Mouse (Mus musculus) thymus, adult 2 months (tissue): ENCODE data around the gene Gm10260. TPM values are rescaled to one million over a fixed set of nuclear protein-coding genes. Genes with fewer than 3 reads are reported as not detected.

Source experiments
- DNase-seq: peaks from one replicate; pipeline ENCODE4 v3.0.0; 2021
- H3K27ac ChIP-seq: fragments of 200-500 bp; 2 replicates; pipeline ENCODE4 v1.5.1; 2012; ENCODE audit warnings: low read length, control low read depth; ENCODE audit not compliant: control insufficient read depth, insufficient read depth
- H3K27me3 ChIP-seq: fragments of 200-500 bp; 2 replicates; pipeline ENCODE4 v1.6.1; 2012; ENCODE audit warnings: mild to moderate bottlenecking, low read length, moderate library complexity, mixed read lengths; ENCODE audit not compliant: control insufficient read depth, insufficient read depth
- H3K36me3 ChIP-seq: fragments of 200-500 bp; 2 replicates; pipeline ENCODE4 v1.6.1; 2012; ENCODE audit warnings: mild to moderate bottlenecking, low read length, moderate library complexity; ENCODE audit not compliant: control insufficient read depth, insufficient read depth
- H3K4me1 ChIP-seq: fragments of 200-500 bp; replicated peaks from 2 replicates; pipeline ENCODE4 v1.6.1; 2012; ENCODE audit warnings: low read length; ENCODE audit not compliant: control insufficient read depth, insufficient read depth
- H3K4me3 ChIP-seq: fragments of 200-500 bp; 2 replicates; pipeline ENCODE4 v1.5.1; 2012; ENCODE audit warnings: mild to moderate bottlenecking, low read length, control low read depth, moderate library complexity; ENCODE audit not compliant: control insufficient read depth, insufficient read depth
- CTCF ChIP-seq: fragments of 200-500 bp; IDR thresholded peaks from 2 replicates; pipeline ENCODE4 v1.5.1; 2012; ENCODE audit warnings: mild to moderate bottlenecking, control low read depth, low read length, moderate library complexity, borderline replicate concordance; ENCODE audit not compliant: control insufficient read depth, poor library complexity, insufficient read depth; ENCODE audit errors: extremely low read depth
- POLR2A ChIP-seq: fragments of 200-500 bp; IDR thresholded peaks from 2 replicates; pipeline ENCODE4 v1.6.1; 2012; ENCODE audit warnings: mild to moderate bottlenecking, low read length, control low read depth, moderate library complexity; ENCODE audit not compliant: control insufficient read depth, poor library complexity, insufficient read depth; ENCODE audit errors: extremely low read depth
- WGBS: fragments of 180-500 bp; shearing (Covaris S2); methylation state at CpG from one replicate; pipeline ENCODE4 v1.1.7; 2018; 5-methylcytosine and 5-hydroxymethylcytosine counted together
- polyA plus RNA-seq: library from polyadenylated mRNA; depleted of rRNA; stranded (reverse); fragments of >200 nt; gene quantifications from 2 replicates; pipeline ENCODE4 v1.2.3, GENCODE M21; 2012

The Gm10260 gene
- polyA plus RNA-seq, 1 experiment: 2.4 TPM

- Histone ChIP-seq H3K36me3 (no peaks in the 10 kb centered on the region), H3K27ac (no peak overlapping the region), H3K27me3 (no peaks in the 10 kb centered on the region), H3K4me1 (no peaks in the 10 kb centered on the region), H3K4me3 (no peak overlapping the region)
- TF ChIP-seq POLR2A: no peak
- no peak for TF ChIP-seq CTCF
- 97% methylated on average over 3 of the region's 3 CpGs for WGBS
- DNase-seq: no peak
These were observed 8.4 kb upstream of the Gm10260 start for GRCm38 (mm10) chr13:97768803-97769202.

DNA sequence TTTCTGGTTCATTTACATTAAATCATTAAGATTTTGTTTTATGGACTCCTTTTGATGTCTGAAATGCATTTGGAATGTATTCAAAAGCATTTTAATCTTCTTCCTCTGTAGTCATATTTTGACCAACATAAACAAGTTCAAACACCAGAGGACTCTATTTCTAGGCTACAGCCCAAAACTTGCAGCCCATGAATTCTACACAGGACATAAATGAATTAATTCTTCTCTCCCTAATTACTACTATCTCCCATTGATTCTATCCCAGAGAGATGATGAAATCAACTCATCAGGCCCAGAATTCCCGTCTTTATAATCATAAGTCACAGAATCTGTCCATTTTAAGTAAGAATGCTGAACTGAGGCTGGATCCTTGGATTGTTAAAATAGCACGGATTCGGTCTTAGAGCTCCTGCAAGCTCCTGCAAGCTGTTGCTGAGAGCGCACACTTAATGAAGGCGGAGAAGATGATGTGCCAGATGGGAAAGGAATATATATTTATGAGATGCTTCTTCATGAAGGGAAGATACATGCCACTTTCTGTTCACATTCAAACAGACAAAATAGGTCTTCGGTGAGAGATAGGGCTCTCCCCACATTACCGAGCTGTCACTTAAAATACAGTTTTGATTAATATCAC is 7.7 kb upstream of the Gm10260 start:
- Histone ChIP-seq H3K27ac (no peak overlapping the region), H3K27me3 (no peaks in the 10 kb centered on the region), H3K36me3 (no peaks in the 10 kb centered on the region), H3K4me3 (no peak overlapping the region), H3K4me1 (no peaks in the 10 kb centered on the region)
- no peak for TF ChIP-seq CTCF
- TF ChIP-seq POLR2A: no peak
- DNase-seq: no peak
- 96% methylated on average over 7 of the region's 7 CpGs for WGBS

- H3K36me3 ChIP-seq: no peaks in the 10 kb centered on the region
- no peak for DNase-seq
- H3K27ac ChIP-seq: no peak overlapping the region
- no peak overlapping the region for H3K4me3 ChIP-seq
- no peak for TF ChIP-seq POLR2A
- no peak for TF ChIP-seq CTCF
- peaks cover 7% of the 10 kb centered on the region for H3K4me1 ChIP-seq
- 78% methylated on average over 3 of the region's 3 CpGs for WGBS
- no peaks in the 10 kb centered on the region for H3K27me3 ChIP-seq
These were observed 6.2 kb upstream of the Gm10260 start for GRCm38 (mm10) chr13:97766600-97766999.

GRCm38 (mm10) chr13:97765913-97766312 is 5.5 kb upstream of the Gm10260 start:
- DNase-seq: no peak
- TF ChIP-seq POLR2A (no peak), CTCF (no peak)
- H3K4me1 ChIP-seq: peaks cover 8% of the 10 kb centered on the region
- no peak overlapping the region for H3K4me3 ChIP-seq
- H3K27ac ChIP-seq: no peak overlapping the region
- no peaks in the 10 kb centered on the region for H3K27me3 ChIP-seq
- no peaks in the 10 kb centered on the region for H3K36me3 ChIP-seq
- 96% methylated on average over 2 of the region's 2 CpGs for WGBS

DNA sequence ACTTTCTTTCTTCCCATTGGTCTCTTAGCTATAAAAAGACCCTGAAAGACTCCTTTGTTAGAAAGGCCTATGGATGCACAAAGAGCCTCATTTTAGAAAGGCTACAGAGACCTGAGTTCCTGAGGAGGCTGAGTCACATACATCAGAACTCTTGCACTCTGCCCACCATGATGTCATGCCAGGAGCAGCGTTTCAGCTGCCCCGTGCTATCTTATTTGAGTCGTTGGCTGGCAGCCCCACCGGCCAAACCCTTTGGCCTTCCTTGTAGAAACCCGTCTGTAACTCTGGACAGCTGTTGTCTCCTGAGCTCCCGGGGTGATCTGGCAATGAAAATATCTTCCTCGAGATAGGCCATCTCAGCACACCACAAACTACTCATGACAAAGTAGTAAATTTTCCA is 3.6 kb upstream of the Gm10260 start:
- 92% methylated on average over 7 of the region's 7 CpGs for WGBS
- DNase-seq: no peak
- no peaks in the 10 kb centered on the region for H3K27me3 ChIP-seq
- no peak overlapping the region for H3K27ac ChIP-seq
- H3K4me3 ChIP-seq: no peak overlapping the region
- no peak for TF ChIP-seq CTCF
- no peak for TF ChIP-seq POLR2A
- H3K36me3 ChIP-seq: no peaks in the 10 kb centered on the region
- peaks cover 8% of the 10 kb centered on the region for H3K4me1 ChIP-seq

DNA sequence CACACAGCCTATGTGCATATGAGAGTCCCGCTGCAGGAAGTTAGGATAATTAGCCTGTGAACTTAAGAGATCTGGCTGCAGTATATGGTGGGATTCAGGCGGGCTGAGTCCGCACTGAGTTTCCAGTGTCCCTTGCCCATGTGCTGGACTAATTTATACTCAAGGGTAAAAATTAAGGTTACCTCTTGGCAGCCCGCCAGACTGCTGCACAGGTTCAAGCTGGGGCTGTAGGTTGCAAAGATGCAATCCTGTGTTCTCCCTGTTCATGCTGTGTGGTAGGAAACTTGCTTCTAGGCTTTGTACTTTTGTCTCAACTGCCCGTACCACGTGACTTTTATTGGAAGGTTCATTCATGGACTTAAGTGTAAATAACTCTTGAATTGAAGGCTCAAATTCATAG is 3.0 kb upstream of the Gm10260 start:
- peaks cover 8% of the 10 kb centered on the region for H3K4me1 ChIP-seq
- H3K36me3 ChIP-seq: no peaks in the 10 kb centered on the region
- H3K27ac ChIP-seq: no peak overlapping the region
- no peak overlapping the region for H3K4me3 ChIP-seq
- WGBS: 88% methylated on average over 6 of the region's 6 CpGs
- no peak for DNase-seq
- no peak for TF ChIP-seq POLR2A
- no peaks in the 10 kb centered on the region for H3K27me3 ChIP-seq

DNA sequence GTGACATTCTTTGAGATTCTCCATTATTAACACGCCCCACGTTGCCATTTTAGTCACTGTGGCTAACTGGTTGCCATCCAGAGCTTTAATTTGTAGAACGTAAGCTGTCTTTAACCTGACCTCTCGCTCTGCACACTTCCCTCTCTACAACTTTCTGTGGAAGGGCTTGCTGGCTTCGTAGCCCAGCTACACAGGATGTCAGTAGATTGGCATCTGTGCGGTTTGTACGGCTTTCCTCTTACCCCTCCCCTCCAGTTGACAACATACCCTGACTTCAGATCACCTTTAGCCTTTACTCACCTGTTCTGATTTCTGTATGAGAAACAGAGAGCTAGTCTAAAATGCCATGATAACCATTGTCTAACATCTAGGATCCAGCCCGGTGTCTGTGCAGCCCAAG is 1.7 kb upstream of the Gm10260 start:
- Histone ChIP-seq H3K36me3 (no peaks in the 10 kb centered on the region), H3K4me3 (no peak overlapping the region), H3K27ac (no peak overlapping the region), H3K4me1 (peaks cover 8% of the 10 kb centered on the region), H3K27me3 (no peaks in the 10 kb centered on the region)
- TF ChIP-seq CTCF (no peak), POLR2A (no peak)
- 37% methylated on average over 8 of the region's 8 CpGs for WGBS
- DNase-seq: peak; percentile 31
